Mouse (Mus musculus) MEL (cell line): ENCODE data around the gene Ctrb1.
A peak's percentile ranks its signal among the peaks of the same experiment; 100 is the strongest.

ENCODE experiments used
- CTCF ChIP-seq, 3 experiments: IDR thresholded peaks in 2 of 3; conservative IDR thresholded peaks in 1 of 3; 2 replicates each; pipeline ENCODE4 v1.5.1; 2011 to 2012; ENCODE audit warnings: low read length in 3 of 3, low read depth in 2 of 3, mild to moderate bottlenecking in 2 of 3, improper control_type of control experiment in 1 of 3, inconsistent platforms in 1 of 3, mixed read lengths in 1 of 3, moderate library complexity in 1 of 3; ENCODE audit not compliant: control insufficient read depth in 1 of 3, insufficient read depth in 1 of 3, poor library complexity in 1 of 3, severe bottlenecking in 1 of 3
- MXI1 ChIP-seq: IDR thresholded peaks from 2 replicates; pipeline ENCODE4 v1.6.1; 2011; ENCODE audit warnings: mild to moderate bottlenecking, low read depth, low read length, improper control_type of control experiment
- POLR2A ChIP-seq, 2 experiments: IDR thresholded peaks; 2 replicates each; pipeline ENCODE4 v1.6.1; 2011 to 2012; ENCODE audit warnings: low read length in 2 of 2, mild to moderate bottlenecking in 2 of 2, control low read depth in 1 of 2, improper control_type of control experiment in 1 of 2, low read depth in 1 of 2, moderate library complexity in 1 of 2; ENCODE audit not compliant: control insufficient read depth in 1 of 2, insufficient read depth in 1 of 2, poor library complexity in 1 of 2
- SMC3 ChIP-seq: IDR thresholded peaks from 2 replicates; pipeline ENCODE4 v1.6.1; 2011; ENCODE audit warnings: low read depth, low read length, improper control_type of control experiment
- TCF12 ChIP-seq: IDR thresholded peaks from 2 replicates; pipeline ENCODE4 v1.6.1; 2014; ENCODE audit warnings: low read depth, mild to moderate bottlenecking, inconsistent platforms, low read length, improper control_type of control experiment, moderate library complexity
- USF1 ChIP-seq: IDR thresholded peaks from 2 replicates; pipeline ENCODE4 v1.6.1; 2014; ENCODE audit warnings: low read depth, mild to moderate bottlenecking, inconsistent platforms, low read length, improper control_type of control experiment, moderate library complexity
- USF2 ChIP-seq, 2 experiments: IDR thresholded peaks; 2 replicates each; pipeline ENCODE4 v1.6.1; 2011 to 2012; ENCODE audit warnings: improper control_type of control experiment in 2 of 2, low read length in 2 of 2, borderline replicate concordance in 1 of 2, inconsistent platforms in 1 of 2, low read depth in 1 of 2, mild to moderate bottlenecking in 1 of 2; ENCODE audit not compliant: insufficient read depth in 1 of 2

DNA sequence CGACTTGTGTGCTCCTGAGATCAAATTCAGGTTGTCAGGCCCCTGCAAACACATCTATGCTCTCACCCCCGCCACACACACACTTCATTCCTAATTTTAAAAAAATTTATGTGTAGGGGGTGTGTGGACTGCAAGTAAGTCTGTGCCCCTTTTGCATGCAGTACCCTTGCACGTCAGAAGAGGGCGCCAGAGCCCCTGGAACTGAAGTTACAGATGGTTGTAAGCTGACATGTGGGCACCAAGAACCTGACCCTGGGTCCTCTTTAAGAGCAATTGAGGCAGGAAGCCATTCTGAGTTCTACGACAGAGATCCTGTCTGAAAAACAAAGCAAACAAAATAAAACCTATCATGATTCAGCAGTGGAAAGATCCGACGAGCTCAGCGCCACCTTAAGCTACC is 14.6 kb downstream of the Ctrb1 start:
- TF ChIP-seq POLR2A (IDR thresholded peaks at IDR 0.05; ENCODE audit: control insufficient read depth in 1 of 2, insufficient read depth in 1 of 2, low read depth in 1 of 2, low read length in 2 of 2, poor library complexity in 1 of 2) (no peak), MXI1 (no peak), TCF12 (no peak), USF1 (no peak), CTCF (IDR thresholded peaks at IDR 0.05 in 2 of 3, conservative IDR thresholded peaks at IDR 0.05 in 1 of 3; ENCODE audit: control insufficient read depth in 1 of 3, insufficient read depth in 1 of 3, low read depth in 2 of 3, low read length in 3 of 3, poor library complexity in 1 of 3, severe bottlenecking in 1 of 3) (peak; percentile 70 to 87 (median 79)), USF2 (IDR thresholded peaks at IDR 0.05; ENCODE audit: borderline replicate concordance in 1 of 2, insufficient read depth in 1 of 2, low read depth in 1 of 2, low read length in 2 of 2) (no peak), SMC3 (peak; percentile 43; the same call in 1 of the 2 replicates)
